Mouse (Mus musculus) adrenal gland (tissue): ENCODE data around the gene Grin2b.

Source experiments
- intact Hi-C: fragments of 180-260 bp; cut with DNase I; formaldehyde crosslinking; loops from one replicate; pipeline ENCODE4 v1.15.1; 2025

Grin2b gene

DNA sequence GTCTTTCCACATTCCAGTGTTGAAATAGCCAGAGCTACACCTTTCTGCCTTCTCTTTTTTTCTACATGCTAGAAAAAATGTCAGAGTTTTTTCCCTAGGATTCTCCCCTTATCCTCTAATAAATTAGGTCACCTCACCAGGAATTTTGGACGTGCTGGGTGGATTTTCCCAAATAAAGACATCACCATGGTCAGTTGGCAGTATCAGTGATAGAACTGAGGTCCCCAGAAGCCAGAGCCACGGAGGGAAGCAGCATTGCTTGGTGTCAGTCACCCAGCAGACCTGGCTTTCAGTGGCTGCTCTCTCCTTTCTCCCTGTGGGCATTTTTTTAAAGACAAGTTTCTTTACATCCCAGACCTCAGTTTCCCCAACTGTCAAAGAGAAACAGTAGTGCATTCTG, 68.1 kb downstream of the Grin2b start:
- intact Hi-C loops: no loop called here

DNA sequence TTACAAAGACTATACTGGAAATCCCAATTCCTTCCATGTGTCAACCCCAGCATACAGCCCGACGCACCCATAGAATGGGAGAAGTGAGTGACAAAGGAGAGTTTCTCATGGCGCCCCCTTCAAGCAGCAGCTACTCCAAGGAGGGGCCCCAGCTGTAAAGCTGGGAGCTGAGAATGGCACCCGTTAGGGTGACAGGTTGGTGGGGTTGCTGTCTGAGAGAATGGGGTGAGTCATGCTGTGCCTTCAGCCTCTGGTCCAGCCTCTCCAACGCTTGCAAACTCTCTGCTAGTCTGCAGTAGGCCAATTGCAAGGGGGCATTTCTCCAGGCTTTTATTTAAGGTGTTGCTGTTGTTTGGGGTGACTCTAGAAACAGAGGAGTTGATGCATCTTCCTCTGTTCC, 73.1 kb downstream of the Grin2b start:
- intact Hi-C loops: no loop called here

DNA sequence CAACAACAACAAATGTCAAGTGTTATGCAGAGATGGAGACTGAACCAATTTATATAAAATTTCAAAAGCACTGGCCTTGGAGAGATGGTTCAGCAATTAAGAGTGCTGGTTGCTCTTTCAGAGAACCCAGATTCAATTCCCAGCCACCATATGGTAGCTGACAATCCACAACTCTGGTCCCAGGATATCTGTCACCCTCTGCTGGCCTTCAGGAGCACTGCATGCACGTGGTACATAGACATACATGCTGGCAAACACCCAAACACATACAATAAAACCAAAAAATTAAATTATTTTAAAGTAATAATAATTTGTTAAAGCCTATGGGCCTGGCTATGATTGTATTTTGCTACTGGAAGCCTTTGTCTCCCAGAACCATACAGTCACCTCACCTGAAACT, 77.0 kb downstream of the Grin2b start:
- intact Hi-C loops: loop anchor here (2.0 kb wide), 1 partner anchor 189 kb away; no protein-coding TSS in a partner anchor

DNA sequence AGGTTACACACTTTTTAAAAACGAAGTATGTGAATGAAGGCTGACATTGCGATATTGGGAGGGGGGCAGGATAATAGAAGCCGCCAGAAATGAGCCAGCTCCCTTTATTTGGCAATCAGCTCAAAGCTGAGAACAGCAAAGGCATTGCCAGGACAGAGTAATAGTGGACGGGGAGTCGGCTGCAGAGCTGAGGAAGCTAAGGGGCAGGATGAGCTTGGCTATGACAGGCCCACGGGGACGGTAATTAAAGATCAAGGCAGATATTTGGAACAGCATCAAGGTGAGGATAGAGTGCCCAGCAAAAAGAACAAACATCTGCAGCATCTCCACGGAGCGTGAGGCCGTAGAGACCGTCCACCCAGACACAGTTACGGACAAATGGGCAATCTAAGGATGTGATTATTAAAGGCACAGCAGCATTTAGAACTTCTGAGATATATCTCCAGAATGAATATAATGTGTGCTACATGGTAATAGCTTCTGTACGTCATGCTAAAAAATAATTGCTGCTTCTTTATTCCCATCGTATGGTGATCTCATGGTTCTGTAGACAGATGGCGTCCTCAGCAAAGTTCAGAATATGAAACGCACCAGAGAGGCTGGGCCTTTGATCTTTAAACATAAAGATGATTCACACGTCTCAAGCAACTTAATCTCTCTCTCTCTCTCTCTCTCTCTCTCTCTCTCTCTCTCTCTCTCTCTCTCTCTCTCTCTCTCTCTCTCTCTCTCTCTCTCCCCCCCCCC, 93.1 kb downstream of the Grin2b start:
- intact Hi-C loops: no loop called here

DNA sequence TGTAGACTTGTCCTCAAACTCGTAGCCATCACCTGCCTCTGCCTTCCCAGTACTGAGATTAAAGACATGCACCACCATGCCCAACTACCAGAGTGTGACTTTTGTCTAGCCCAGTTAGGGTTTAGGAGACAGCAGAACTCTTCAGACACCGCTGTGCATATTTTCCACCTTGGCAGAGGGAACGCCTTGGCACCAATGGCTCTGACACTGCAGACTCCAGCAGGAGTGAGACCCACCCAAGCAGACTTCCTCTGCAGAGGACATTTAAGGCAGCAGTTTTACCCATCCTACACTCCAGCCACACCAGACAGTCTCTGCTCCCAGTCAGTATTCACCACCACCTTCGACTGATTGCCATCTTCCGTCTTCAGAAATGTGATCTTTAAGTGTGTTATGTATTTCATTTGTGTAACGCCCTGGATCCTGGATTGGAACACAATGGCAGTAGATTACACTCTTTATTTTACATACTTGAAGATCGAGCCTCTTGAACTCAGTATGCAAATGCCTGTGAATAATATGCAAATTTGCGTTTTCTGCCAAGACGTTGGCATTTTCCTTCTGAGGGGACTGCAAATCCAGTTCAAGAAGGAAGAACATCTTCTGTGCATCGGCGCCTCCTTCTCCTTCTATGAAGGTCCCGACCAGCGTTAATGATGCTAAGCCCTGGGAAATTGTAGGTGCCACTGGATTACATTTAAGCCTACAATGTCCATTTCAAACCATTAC, 100.8 kb downstream of the Grin2b start:
- intact Hi-C loops: no loop called here

DNA sequence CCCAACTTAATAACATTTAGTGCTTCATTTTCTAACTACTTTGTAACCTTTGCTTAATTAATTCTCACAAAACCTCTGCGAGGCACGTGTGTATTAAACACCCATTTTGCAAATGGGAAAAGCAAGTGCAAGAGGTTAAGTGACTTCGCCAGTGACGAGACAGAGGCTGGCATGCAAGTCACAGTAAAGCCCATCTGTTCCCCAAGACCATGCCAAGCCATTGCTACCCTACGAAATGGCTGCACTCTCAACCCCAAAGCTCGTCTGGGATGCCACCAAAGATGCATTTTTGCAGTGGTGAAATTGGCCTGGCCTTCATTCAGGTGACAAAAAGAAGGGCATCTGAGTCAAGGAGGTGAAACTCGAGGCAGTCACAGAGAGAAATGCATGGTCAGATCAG, 103.2 kb downstream of the Grin2b start:
- intact Hi-C loops: no loop called here

DNA sequence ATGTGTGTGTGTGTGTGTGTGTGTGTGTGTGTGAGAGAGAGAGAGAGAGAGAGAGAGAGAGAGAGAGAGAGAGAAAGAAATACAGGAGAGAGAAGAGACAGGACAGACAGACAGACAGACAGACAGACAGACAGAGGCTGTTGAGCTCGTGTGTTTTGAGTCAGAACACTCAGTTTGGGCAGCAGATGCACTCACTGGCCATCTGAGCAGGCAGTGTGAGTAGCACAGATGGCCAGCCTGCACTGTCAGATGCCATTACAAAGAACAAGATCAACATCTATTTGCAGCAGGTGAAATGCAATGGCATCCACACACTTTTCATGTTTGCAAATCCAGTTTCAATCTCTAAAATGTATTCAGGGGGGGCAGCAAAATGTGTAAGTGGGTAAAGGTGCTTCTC, 120.0 kb downstream of the Grin2b start:
- intact Hi-C loops: no loop called here

DNA sequence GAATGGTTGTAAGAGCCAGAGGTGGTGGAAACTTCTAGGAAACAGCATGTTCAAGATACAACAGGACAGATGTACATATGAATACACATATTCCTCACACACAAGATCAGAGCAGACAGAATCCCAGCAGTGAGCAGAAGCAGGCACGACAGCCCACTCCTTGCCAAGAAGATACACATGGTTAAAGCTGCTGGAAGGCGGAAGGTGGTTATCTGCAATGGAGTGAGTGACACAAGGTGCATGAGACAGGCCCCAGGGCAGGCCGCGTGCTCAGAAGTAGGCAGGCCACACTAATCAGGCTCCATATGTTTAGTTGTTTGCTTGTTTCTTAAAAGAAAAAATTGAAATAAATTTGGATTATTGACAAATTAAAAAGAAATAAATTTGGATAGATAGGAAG, 123.0 kb downstream of the Grin2b start:
- intact Hi-C loops: no loop called here

DNA sequence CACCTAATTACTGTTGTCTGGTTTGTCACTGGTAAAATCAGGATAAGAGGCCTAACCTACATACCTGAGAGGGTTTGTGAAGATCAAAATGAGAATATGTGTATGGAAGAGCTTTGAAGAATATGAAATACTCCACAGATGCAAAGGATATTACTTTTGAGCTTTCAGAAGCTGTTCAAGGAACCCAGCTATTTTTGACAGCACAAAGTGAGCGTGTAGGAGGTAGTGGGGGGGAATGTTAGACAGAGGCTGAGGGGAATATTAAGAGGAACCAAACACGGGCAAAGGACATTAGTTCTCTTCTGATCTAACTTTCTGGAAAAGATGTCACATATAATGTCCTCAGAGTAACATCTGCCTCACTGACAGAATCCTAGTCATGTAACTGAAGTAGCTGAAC, 125.2 kb downstream of the Grin2b start:
- intact Hi-C loops: no loop called here

DNA sequence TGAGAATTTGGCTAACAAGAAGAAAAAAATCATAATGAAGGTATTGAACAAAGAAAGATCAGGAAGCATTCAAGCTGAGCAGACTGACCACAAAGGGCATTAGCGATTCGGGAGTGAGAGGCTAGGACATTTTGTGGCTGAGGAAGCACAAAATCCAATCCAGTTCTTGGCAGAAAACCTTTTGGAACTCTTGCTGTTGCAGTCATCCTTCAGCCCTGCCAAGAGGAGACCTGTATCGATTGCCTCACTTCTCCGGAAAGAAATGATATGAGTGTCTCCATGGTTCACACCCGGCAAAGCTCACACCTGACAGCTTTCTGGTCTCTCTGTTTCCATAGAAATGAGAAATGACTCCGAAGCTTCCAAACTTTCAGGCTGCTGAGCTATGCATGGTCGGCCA, 127.2 kb downstream of the Grin2b start:
- intact Hi-C loops: no loop called here

DNA sequence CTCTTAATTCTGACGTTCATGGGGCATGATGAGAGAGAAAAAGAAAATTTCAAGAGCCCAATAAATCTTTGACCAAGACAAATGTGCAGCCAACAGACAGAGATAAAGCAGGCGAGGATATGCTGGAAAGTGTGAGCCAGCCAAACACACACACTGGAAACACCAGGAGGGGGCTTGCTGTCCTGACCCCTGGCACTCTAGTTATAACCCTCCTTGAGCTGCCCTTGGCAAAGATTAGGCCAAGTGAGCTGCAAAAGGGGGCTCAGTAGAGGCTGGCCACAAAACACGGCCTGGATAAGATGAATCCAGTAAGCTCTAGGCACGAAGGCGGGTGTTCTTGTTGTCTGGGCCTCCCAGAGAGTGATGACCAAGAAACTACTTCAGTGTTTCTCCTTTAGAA, 128.8 kb downstream of the Grin2b start:
- intact Hi-C loops: no loop called here

DNA sequence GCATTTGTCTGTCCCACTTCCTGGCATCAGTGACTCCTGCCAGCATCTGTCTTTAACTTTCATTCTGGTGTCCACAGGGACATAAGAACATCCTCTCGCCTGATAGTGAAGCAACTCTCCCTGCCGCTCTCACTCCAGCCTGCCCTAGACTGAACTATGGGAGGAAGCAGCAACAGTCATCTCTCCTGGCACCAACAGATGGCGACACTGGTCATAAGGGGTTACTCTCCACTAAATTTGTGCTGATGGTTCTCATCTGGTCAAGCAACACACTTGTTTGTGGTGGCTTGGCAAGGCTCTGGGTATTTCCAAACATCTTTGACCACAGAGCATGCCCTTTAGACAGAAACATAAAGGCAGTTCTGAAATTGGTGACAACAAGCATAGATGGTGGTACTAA, 130.9 kb downstream of the Grin2b start:
- intact Hi-C loops: no loop called here

DNA sequence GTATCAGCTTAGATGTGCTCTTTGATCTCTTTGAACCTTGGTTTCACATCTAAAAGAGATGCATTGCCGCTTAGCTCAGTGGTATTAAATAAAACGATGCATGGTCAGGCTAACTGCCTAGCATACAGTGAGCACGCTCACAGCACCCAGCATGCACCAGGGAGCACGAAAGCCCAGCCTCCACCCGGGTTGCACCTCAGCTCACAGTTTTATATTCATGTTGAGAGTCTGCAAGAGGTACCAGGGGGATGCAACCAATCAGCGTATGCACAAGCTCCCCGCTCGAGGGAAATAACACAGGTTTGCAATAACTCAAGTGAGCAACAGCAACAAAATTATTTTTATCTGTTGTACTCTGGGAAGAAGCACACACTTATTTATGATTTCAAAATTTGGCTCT, 131.5 kb downstream of the Grin2b start:
- intact Hi-C loops: no loop called here

DNA sequence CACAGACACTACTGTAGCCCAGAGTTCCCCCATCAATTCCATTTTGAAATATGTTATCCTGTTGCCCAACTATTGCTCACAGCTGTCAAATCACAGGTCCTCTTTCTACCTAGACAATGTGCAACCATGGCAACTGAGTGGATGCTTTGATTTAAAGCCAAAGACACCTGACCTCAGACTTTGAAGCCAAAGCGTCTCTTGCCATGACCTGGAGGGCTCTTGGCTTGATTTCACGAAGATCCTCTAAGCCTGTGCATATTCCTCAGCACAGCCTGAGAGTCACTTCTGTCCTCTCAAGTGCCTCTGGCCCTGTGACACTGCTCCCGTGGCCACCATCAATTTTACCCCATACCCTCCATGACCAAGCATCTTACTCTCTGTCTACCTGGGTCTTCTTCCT, 132.4 kb downstream of the Grin2b start:
- intact Hi-C loops: no loop called here

DNA sequence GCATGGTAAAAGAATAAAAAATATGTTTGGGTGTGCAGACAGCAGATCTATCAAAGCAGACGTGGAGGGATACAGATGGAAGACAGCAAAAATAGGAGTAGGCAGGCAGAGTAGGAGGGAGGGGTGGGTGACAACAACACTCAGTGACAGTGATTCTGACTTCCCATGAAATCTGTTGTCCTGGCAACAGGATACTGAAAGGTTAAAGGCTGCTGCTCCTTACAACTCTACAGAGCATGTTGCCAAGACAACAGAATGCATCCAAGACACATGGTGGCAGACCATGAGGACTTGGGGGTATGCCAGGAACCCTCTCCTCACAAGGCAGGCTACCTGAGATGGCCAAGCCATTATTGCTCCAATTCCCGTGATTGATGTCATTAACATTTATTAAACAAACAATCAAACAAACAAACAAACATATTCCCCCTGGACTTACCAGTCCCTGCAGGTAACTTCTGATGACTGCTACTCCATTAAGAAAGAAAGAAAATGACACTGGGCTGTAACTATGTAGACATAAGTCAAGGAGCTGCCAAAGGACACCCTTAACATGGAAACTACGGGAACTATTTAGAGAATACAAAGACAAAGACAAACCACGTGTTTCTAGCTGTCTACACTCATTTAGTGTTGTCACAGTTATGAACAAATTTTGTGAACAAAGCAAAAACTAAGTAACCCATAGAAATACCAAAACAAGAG, 143.9 kb downstream of the Grin2b start:
- intact Hi-C loops: no loop called here

DNA sequence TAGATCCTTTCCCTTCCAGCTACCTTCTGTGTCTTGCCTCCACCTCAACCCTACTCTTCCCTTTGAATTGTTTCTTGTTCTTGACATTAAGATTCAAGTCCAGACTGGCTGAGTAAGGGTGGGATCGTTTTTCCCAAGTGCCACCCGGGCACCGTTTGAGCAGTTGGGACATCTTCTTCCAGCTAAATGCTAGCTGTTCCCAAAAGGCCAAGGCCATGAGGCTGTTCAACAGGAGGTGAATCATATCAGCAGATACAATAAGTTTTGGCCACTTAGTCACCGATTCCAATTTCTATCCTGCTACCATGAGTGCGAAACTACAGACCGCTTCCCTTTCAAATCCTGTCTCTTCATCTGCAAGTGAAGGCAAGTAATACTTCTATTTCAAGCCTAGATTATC, 146.4 kb downstream of the Grin2b start:
- intact Hi-C loops: no loop called here

DNA sequence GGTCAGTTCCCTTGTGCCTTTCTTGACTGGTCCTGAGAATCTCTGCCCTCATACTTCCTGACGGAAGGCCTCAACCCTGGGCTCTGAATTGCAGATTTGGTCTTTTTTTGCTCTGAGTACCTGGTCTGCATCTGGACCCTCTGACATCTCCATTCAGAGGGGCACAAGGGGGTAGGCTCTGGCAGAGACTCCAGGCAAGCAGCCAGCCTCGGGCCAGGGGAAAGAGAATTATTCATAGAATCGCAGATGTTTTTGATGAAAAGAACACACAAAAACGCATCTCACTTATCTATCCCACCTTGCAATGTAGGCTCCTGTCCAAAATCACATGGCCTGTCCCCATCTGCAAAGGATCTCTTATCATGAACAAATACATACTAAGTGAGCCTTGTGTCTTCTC, 147.5 kb downstream of the Grin2b start:
- intact Hi-C loops: no loop called here

DNA sequence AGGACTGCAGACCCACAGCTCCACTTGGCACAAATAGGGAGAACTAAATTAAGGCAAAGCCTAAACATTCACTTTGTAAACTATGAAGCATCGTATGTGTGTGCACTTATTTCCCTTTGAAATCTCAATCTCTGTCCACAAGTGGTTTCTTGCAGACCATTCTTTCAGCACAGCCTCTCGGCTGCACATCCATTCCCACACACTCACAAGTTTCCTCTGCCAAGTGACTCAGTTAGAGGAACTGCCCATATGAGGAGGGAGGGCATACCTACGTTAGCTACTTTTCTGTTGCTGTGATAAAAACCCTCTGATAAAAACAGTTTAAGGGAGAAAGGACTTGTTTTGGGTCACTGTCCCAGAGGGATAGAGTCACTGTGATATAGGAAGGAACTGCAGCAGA, 152.9 kb downstream of the Grin2b start:
- intact Hi-C loops: no loop called here

DNA sequence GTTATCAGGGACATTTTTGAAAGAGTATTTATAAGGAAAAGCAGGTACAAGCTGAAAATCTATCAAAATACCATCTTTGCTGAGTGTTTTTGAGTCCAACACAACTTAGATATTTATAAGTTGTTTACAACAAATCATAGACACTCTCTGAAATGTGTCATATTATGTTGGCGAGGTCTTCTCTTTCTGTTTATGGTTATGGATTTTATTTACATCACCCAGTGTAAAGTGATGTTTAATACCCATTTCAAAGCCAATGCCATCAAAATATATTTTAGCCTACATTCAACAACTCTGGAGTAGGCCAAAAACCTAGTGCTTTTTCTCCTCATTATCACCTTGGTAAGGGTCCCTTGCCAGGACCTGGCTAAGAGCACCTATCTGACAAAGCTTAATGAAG, 154.3 kb downstream of the Grin2b start:
- intact Hi-C loops: no loop called here

DNA sequence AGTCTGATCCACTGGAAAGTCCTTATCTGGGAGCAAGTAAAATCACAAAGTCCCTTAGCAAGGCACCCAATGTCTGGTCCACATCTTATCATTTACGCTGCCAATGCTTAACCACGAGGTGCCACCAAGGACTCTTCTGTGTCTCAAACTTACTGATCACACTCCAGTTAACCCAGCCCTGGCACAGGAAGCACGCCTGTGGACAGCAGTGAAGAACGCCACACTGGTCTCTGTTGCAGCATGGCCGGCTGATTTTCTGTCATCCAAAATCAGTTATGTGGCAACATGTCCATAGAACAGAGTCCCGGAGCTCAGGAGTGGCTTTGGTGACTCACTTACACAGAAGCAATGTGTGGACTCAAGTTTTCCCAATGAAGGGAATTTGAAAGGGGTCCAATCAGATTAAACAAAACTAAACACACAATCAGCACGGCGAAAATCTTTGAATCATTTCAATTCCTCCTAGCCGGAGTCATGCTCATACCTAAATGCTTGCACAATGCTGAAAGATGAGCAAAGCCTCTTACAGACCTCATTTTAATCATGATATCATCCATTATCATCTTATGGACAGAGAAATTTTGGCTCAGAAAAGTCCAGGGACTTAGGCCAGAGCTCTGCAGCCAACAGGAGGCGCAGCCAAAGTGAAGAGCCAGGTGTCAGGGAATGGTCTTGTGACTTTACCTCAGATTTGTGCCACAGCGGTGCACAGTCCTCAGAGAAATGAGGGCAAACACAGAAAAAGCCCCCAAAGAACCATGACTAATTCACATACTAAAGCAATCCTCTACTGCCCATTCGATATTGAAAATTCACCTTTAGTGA, 159.5 kb downstream of the Grin2b start:
- intact Hi-C loops: no loop called here

DNA sequence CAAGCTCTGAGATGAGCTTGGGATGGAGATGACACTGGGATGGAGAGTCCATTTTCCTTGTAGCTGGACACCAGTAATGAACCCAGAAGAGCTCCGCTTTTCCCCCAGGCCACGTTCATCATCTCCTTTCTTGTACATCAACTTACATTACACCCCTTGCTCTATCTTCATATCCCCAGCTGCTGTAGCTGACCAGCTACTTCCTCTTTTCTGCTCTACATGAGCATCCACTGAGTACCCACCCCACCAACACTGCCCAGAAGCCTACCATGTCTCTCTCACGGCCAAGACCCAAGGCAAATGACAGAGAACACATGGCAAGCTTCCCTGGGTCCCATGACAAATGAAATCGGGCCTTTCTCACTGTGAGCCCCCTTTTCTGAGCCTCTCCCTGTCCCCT, 161.8 kb downstream of the Grin2b start:
- intact Hi-C loops: no loop called here

DNA sequence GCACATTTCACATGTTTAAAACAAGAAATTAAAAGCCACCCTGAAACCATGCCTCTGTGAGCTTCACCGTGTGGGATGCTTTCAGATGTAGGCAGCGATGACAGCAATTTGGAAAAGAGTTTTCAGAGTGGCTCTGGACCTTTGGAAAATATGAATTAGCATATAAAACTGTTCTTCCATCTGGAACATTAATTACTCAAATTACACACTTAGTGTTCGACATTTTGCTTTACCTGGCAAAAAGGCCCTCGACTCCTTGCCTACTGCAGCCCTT, 162.3 kb downstream of the Grin2b start:
- intact Hi-C loops: no loop called here
